Mouse (Mus musculus) lung, postnatal 0 days (tissue): ENCODE data around the gene Atox1. TPM values are rescaled to one million over a fixed set of nuclear protein-coding genes. Genes with fewer than 3 reads are reported as not detected.
A peak's percentile ranks its signal among the peaks of the same experiment; 100 is the strongest.

Source experiments
- ATAC-seq: fragments of 200-750 bp; cut with Nextera tagmentation; 2 replicates; pipeline ENCODE4 v1.8.0; 2017; ENCODE audit warnings: moderate library complexity
- DNase-seq: peaks from one replicate; pipeline ENCODE4 v3.0.0-alpha.2; 2016; ENCODE audit warnings: low spot score
- H3K27ac ChIP-seq: fragments of 300-500 bp; sonication (generic); 2 replicates; pipeline ENCODE4 v1.5.1; 2014; ENCODE audit warnings: antibody characterized with exemption, mild to moderate bottlenecking, low read length, mixed read lengths
- H3K27me3 ChIP-seq: fragments of 300-500 bp; sonication (generic); replicated peaks from 2 replicates; pipeline ENCODE4 v1.6.1; 2014; ENCODE audit warnings: low read length, mixed read lengths; ENCODE audit not compliant: insufficient read depth
- H3K36me3 ChIP-seq: fragments of 300-500 bp; sonication (generic); 2 replicates; pipeline ENCODE4 v1.6.1; 2014; ENCODE audit warnings: low read length, mixed read lengths; ENCODE audit not compliant: insufficient read depth
- H3K4me1 ChIP-seq: fragments of 300-500 bp; sonication (generic); 2 replicates; pipeline ENCODE4 v1.6.1; 2014; ENCODE audit warnings: antibody characterized with exemption, low read depth, low read length, mixed read lengths; ENCODE audit not compliant: insufficient read depth
- H3K4me2 ChIP-seq: fragments of 300-500 bp; sonication (generic); replicated peaks from 2 replicates; pipeline ENCODE4 v1.6.1; 2014; ENCODE audit warnings: low read depth, mild to moderate bottlenecking, low read length, moderate library complexity, mixed read lengths
- H3K4me3 ChIP-seq: fragments of 300-500 bp; sonication (generic); 2 replicates; pipeline ENCODE4 v1.5.1; 2014; ENCODE audit warnings: low read depth, low read length
- H3K9ac ChIP-seq: fragments of 300-500 bp; sonication (generic); replicated peaks from 2 replicates; pipeline ENCODE4 v1.6.1; 2014; ENCODE audit warnings: low read depth, mild to moderate bottlenecking
- H3K9me3 ChIP-seq: fragments of 300-500 bp; sonication (generic); 2 replicates; pipeline ENCODE4 v1.6.1; 2016; ENCODE audit warnings: low read length, mixed read lengths
- CTCF ChIP-seq: IDR thresholded peaks from 2 replicates; pipeline ENCODE4 v1.5.1; 2016; ENCODE audit warnings: antibody characterized with exemption, mild to moderate bottlenecking
- EP300 ChIP-seq: IDR thresholded peaks from 2 replicates; pipeline ENCODE4 v1.6.1; 2016; ENCODE audit warnings: antibody characterized with exemption, mild to moderate bottlenecking, control low read depth
- WGBS: fragments of 180-500 bp; shearing (Covaris S2); extraction: QIAGEN DNeasy Blood & Tissue Kit; methylation state at CpG from one replicate; pipeline ENCODE4 v1.1.7; 2014; 5-methylcytosine and 5-hydroxymethylcytosine counted together
- polyA plus RNA-seq: library from polyadenylated mRNA; unstranded; fragments of >200 nt; fragmentation: Nextera tagmentation; extraction: Ambion mirVana; gene quantifications from 2 replicates; pipeline ENCODE4 v1.2.1, GENCODE M21; 2015

Gene Atox1
- polyA plus RNA-seq, 1 experiment from 2014 or later = 498 TPM

- Histone ChIP-seq H3K4me2 (0 out of 2 replicates have a peak overlapping the region, but pooled peaks have one; percentile 14), H3K4me1 (no peaks in the 10 kb centered on the region; the same call in 1 of the 2 replicates), H3K9me3 (no peaks in the 10 kb centered on the region), H3K27me3 (no peaks in the 10 kb centered on the region), H3K9ac (no peak overlapping the region), H3K36me3 (no peaks in the 10 kb centered on the region), H3K27ac (peak overlapping the region; percentile 88), H3K4me3 (no peak overlapping the region)
- ATAC-seq = peak; percentile 95
- TF ChIP-seq CTCF (no peak), EP300 (peak; percentile 13; the same call in 1 of the 2 replicates)
- WGBS = 27% methylated on average over 16 of the region's 16 CpGs
- DNase-seq = peak; percentile 97
Measured at GRCm38 (mm10) chr11:55428186-55429012, 32.6 kb downstream of the Atox1 start.

GRCm38 (mm10) chr11:55424746-55425360 is 36.2 kb downstream of the Atox1 start:
- 75% methylated on average over 8 of the region's 8 CpGs for WGBS
- no peak overlapping the region for H3K4me3 ChIP-seq
- ATAC-seq (no peak), DNase-seq (no peak)
- no peaks in the 10 kb centered on the region for H3K9me3 ChIP-seq
- H3K36me3 ChIP-seq = no peaks in the 10 kb centered on the region
- H3K4me2 ChIP-seq = no peak overlapping the region
- no peaks in the 10 kb centered on the region; the same call in 1 of the 2 replicates for H3K4me1 ChIP-seq
- H3K27me3 ChIP-seq = no peaks in the 10 kb centered on the region
- TF ChIP-seq EP300 = no peak
- no peak for TF ChIP-seq CTCF
- no peak overlapping the region for H3K9ac ChIP-seq
- no peak overlapping the region for H3K27ac ChIP-seq

GRCm38 (mm10) chr11:55423756-55424155 is 37.3 kb downstream of the Atox1 start:
- ATAC-seq = no peak
- Histone ChIP-seq H3K4me2 (no peak overlapping the region), H3K4me1 (no peaks in the 10 kb centered on the region; the same call in 1 of the 2 replicates)

GRCm38 (mm10) chr11:55422978-55423377 is 38.1 kb downstream of the Atox1 start, which contains the start of gene Sparc:
Gene Sparc (minus strand): TSS chr11:55423183.
- H3K9me3 ChIP-seq = no peaks in the 10 kb centered on the region
- ATAC-seq = no peak

More at GRCm38 (mm10) chr11:55423756-55424155, 37.3 kb downstream of the Atox1 start:
- Histone ChIP-seq H3K9me3 (no peaks in the 10 kb centered on the region), H3K27ac (no peak overlapping the region), H3K36me3 (no peaks in the 10 kb centered on the region), H3K4me3 (no peak overlapping the region), H3K9ac (no peak overlapping the region), H3K27me3 (no peaks in the 10 kb centered on the region)
- WGBS = 20% methylated on average over 4 of the region's 4 CpGs
- DNase-seq = no peak
- TF ChIP-seq EP300 (no peak), CTCF (no peak)

GRCm38 (mm10) chr11:55419678-55420307 is 41.2 kb downstream of the Atox1 start:
- TF ChIP-seq EP300 (no peak), CTCF (peak; percentile 49)
- peak overlapping the region; percentile 95 for H3K27ac ChIP-seq
- H3K4me2 ChIP-seq = peak overlapping the region; percentile 68
- no peaks in the 10 kb centered on the region for H3K36me3 ChIP-seq
- no peaks in the 10 kb centered on the region for H3K27me3 ChIP-seq
- H3K9me3 ChIP-seq = no peaks in the 10 kb centered on the region
- ATAC-seq = peak; percentile 90
- peak; percentile 97 for DNase-seq
- peaks cover 4% of the 10 kb centered on the region; the same call in 1 of the 2 replicates for H3K4me1 ChIP-seq
- peak overlapping the region; percentile 72 for H3K4me3 ChIP-seq
- WGBS = 11% methylated on average over 9 of the region's 9 CpGs
- peak overlapping the region; percentile 87 for H3K9ac ChIP-seq

More at GRCm38 (mm10) chr11:55422978-55423377, 38.1 kb downstream of the Atox1 start, which contains the start of gene Sparc:
- Histone ChIP-seq H3K27ac (no peak within 1 kb of the TSS), H3K4me3 (no peak within 1 kb of the TSS), H3K4me1 (no peaks in the 10 kb centered on the region; the same call in 1 of the 2 replicates), H3K4me2 (no peak within 1 kb of the TSS), H3K9ac (no peak within 1 kb of the TSS), H3K27me3 (no peaks in the 10 kb centered on the region), H3K36me3 (no peaks in the 10 kb centered on the region)
- DNase-seq = no peak
- 95% methylated on average over 1 of the region's 1 CpGs for WGBS
- no peak for TF ChIP-seq EP300

- Histone ChIP-seq H3K9ac (peak overlapping the region; percentile 87), H3K9me3 (no peaks in the 10 kb centered on the region), H3K36me3 (no peaks in the 10 kb centered on the region), H3K4me1 (peaks cover 9% of the 10 kb centered on the region; the same call in 1 of the 2 replicates), H3K27me3 (no peaks in the 10 kb centered on the region), H3K4me3 (peak overlapping the region; percentile 72), H3K27ac (peak overlapping the region; percentile 95), H3K4me2 (peak overlapping the region; percentile 68)
- ATAC-seq (no peak), DNase-seq (peak; percentile 35)
- TF ChIP-seq EP300 = 0 out of 2 replicates have a peak, but pooled peaks have one; percentile 4
- no peak for TF ChIP-seq CTCF
- WGBS = 4% methylated on average over 4 of the region's 4 CpGs
Measured at GRCm38 (mm10) chr11:55419296-55419677, 41.8 kb downstream of the Atox1 start.
